Mouse (Mus musculus): ENCODE data around the gene Ggt1. TPM values are rescaled to one million over a fixed set of nuclear protein-coding genes. Genes with fewer than 3 reads are reported as not detected.

Ggt1 gene
- polyA plus RNA-seq, 1 experiment, result 4.2 TPM

GRCm38 (mm10) chr10:75570981-75571657, 9.7 kb downstream of the Ggt1 start:
- no peak for DNase-seq (ENCODE audit: extremely low spot score in 1 of 2, low spot score in 1 of 2)

- DNase-seq (ENCODE audit: extremely low spot score in 1 of 2, low spot score in 1 of 2), result no peak
Observed at GRCm38 (mm10) chr10:75571937-75572336, 10.5 kb downstream of the Ggt1 start.

- no peak for DNase-seq (ENCODE audit: extremely low spot score in 1 of 2, low spot score in 1 of 2)
Observed at GRCm38 (mm10) chr10:75573181-75573580, 11.8 kb downstream of the Ggt1 start.

- no peak for DNase-seq (ENCODE audit: extremely low spot score in 1 of 2, low spot score in 1 of 2)
Observed at GRCm38 (mm10) chr10:75573965-75574364, 12.6 kb downstream of the Ggt1 start.

- no peak for DNase-seq (ENCODE audit: extremely low spot score in 1 of 2, low spot score in 1 of 2)
Observed at GRCm38 (mm10) chr10:75579129-75579528, 17.7 kb downstream of the Ggt1 start.

- peak; percentile 77 to 97 for DNase-seq (ENCODE audit: extremely low spot score in 1 of 2, low spot score in 1 of 2)
Observed at GRCm38 (mm10) chr10:75585876-75586552, 24.6 kb downstream of the Ggt1 start.

- no peak for DNase-seq (ENCODE audit: extremely low spot score in 1 of 2, low spot score in 1 of 2)
Observed at GRCm38 (mm10) chr10:75586553-75586879, 25.1 kb downstream of the Ggt1 start.

GRCm38 (mm10) chr10:75587781-75588180, 26.4 kb downstream of the Ggt1 start:
- no peak for DNase-seq (ENCODE audit: extremely low spot score in 1 of 2, low spot score in 1 of 2)

GRCm38 (mm10) chr10:75588336-75588735, 26.9 kb downstream of the Ggt1 start:
- DNase-seq (ENCODE audit: extremely low spot score in 1 of 2, low spot score in 1 of 2), result no peak

GRCm38 (mm10) chr10:75589129-75589528, 27.7 kb downstream of the Ggt1 start, which contains the start of gene Ggt5:
TSS of gene Ggt5 (plus strand) at chr10:75589340.
- DNase-seq (ENCODE audit: extremely low spot score in 1 of 2, low spot score in 1 of 2), result no peak

GRCm38 (mm10) chr10:75589651-75590050, 28.2 kb downstream of the Ggt1 start:
- no peak for DNase-seq (ENCODE audit: extremely low spot score in 1 of 2, low spot score in 1 of 2)

- peak in 1 of 2 experiments; percentile 12 for DNase-seq (ENCODE audit: extremely low spot score in 1 of 2, low spot score in 1 of 2)
Observed at GRCm38 (mm10) chr10:75591211-75591894, 29.9 kb downstream of the Ggt1 start.

- no peak for DNase-seq (ENCODE audit: extremely low spot score in 1 of 2, low spot score in 1 of 2)
Observed at GRCm38 (mm10) chr10:75592585-75592984, 31.2 kb downstream of the Ggt1 start.

GRCm38 (mm10) chr10:75595981-75596380, 34.6 kb downstream of the Ggt1 start:
- no peak for DNase-seq (ENCODE audit: extremely low spot score in 1 of 2, low spot score in 1 of 2)

GRCm38 (mm10) chr10:75600189-75600730, 38.9 kb downstream of the Ggt1 start:
- no peak for DNase-seq (ENCODE audit: extremely low spot score in 1 of 2, low spot score in 1 of 2)

- DNase-seq (ENCODE audit: extremely low spot score in 1 of 2, low spot score in 1 of 2), result no peak
Observed at GRCm38 (mm10) chr10:75605162-75605846, 43.9 kb downstream of the Ggt1 start.

- DNase-seq (ENCODE audit: extremely low spot score in 1 of 2, low spot score in 1 of 2), result no peak
Observed at GRCm38 (mm10) chr10:75607253-75607652, 45.8 kb downstream of the Ggt1 start.

GRCm38 (mm10) chr10:75608975-75609374, 47.6 kb downstream of the Ggt1 start:
- DNase-seq (ENCODE audit: extremely low spot score in 1 of 2, low spot score in 1 of 2), result no peak

- no peak for DNase-seq (ENCODE audit: extremely low spot score in 1 of 2, low spot score in 1 of 2)
Observed at GRCm38 (mm10) chr10:75610486-75610885, 49.1 kb downstream of the Ggt1 start.

- DNase-seq (ENCODE audit: extremely low spot score in 1 of 2, low spot score in 1 of 2), result no peak
Observed at GRCm38 (mm10) chr10:75616044-75616443, 54.6 kb downstream of the Ggt1 start.

GRCm38 (mm10) chr10:75620818-75621217, 59.4 kb downstream of the Ggt1 start:
- no peak for DNase-seq (ENCODE audit: extremely low spot score in 1 of 2, low spot score in 1 of 2)
